Comparison of ENCODE assay signal across 8 mouse cellular contexts in genomic region chr2:29573591-29573990, GRCm38 (mm10). TPM values are rescaled to one million over a fixed set of nuclear protein-coding genes. Genes with fewer than 3 reads are reported as not detected.
A peak's percentile ranks its signal among the peaks of the same experiment; 100 is the strongest.
DNase-seq lines count a peak whose midpoint lies in the region; ATAC-seq and TF ChIP-seq lines count a peak whose summit lies in the region.

No protein-coding gene starts in this region.

- TF ChIP-seq EP300 in liver, postnatal 0 days (IDR thresholded peaks at IDR 0.05; ENCODE audit: low read depth): no peak

- H3K9ac ChIP-seq in liver, postnatal 0 days (replicated peaks): no peak overlapping the region

- DNase-seq in ovary, postnatal 10 days (ENCODE audit: low spot score): peak; percentile 26
- no peak for DNase-seq in ovary, adult 18-20 months (ENCODE audit: low spot score)
- peak; percentile 12 for DNase-seq in adrenal gland, adult 8-10 months
- peak; percentile 63 to 78 for DNase-seq in heart, postnatal 10 days
- DNase-seq in liver, postnatal 0 days: peak; percentile 76
- DNase-seq in skeletal muscle tissue, adult 2 months (ENCODE audit: low read depth, low spot score): peak; percentile 17
- no peak for DNase-seq in cerebellum, adult 18-20 months

- intact Hi-C loops in heart, postnatal 10 days (cut with DNase I): no loop called here

- H3K4me3 ChIP-seq in liver, postnatal 0 days (ENCODE audit: low read depth, low read length): no peak overlapping the region

- no peaks in the 10 kb centered on the region for H3K36me3 ChIP-seq in liver, postnatal 0 days (replicated peaks; ENCODE audit: insufficient read depth, low read length)

- no peaks in the 10 kb centered on the region for H3K4me1 ChIP-seq in liver, postnatal 0 days (ENCODE audit: insufficient read depth)

- H3K27ac ChIP-seq in liver, postnatal 0 days (ENCODE audit: low read depth): no peak overlapping the region

- H3K27me3 ChIP-seq in liver, postnatal 0 days (ENCODE audit: insufficient read depth, low read length): no peaks in the 10 kb centered on the region

- H3K9me3 ChIP-seq in liver, postnatal 0 days (ENCODE audit: low read length): no peaks in the 10 kb centered on the region

- 5% methylated on average over 5 of the region's 5 CpGs for WGBS in liver, postnatal 0 days (ENCODE audit: insufficient replicate concordance)

- no peak for ATAC-seq in liver, postnatal 0 days
- ATAC-seq in cerebellum, adult (ENCODE audit: insufficient number of reproducible peaks, low FRiP score, low TSS enrichment): no peak

- no peak overlapping the region for H3K4me2 ChIP-seq in liver, postnatal 0 days (ENCODE audit: low read depth, low read length)

- TF ChIP-seq CTCF in liver, postnatal 0 days (IDR thresholded peaks at IDR 0.05; ENCODE audit: low read depth): no peak

RNA-seq across cellular contexts. Expression of gene Rapgef1, which starts 45.9 kb away (rescaled TPM):
- total RNA-seq in adrenal gland, adult 8-10 months (2022): 10 to 100 TPM; 48.7 to 53.6 (median 52.8) TPM
- 100 to 1,000 TPM in 1 of 2 experiments, 10 to 100 TPM in 1; 92.7 to 102 TPM for total RNA-seq in heart, postnatal 10 days (2021)
- 4.8 and 5.1 TPM in 2 replicates for polyA plus RNA-seq in liver, postnatal 0 days (2015; fragmentation: Nextera tagmentation; extraction: Ambion mirVana)

Comparison
In these comparisons a context has a peak if more than half of its experiments do, and no peak if none do; other contexts are left out.
1. DNase-seq: peak in ovary, postnatal 10 days (single experiment), adrenal gland, adult 8-10 months (single experiment), heart, postnatal 10 days (2 of 2), liver, postnatal 0 days (single experiment) and skeletal muscle tissue, adult 2 months (single experiment); none in ovary, adult 18-20 months (single experiment) and cerebellum, adult 18-20 months (0 of 2).